Comparison of ENCODE assay signal across 14 mouse cellular contexts in the genomic region with DNA sequence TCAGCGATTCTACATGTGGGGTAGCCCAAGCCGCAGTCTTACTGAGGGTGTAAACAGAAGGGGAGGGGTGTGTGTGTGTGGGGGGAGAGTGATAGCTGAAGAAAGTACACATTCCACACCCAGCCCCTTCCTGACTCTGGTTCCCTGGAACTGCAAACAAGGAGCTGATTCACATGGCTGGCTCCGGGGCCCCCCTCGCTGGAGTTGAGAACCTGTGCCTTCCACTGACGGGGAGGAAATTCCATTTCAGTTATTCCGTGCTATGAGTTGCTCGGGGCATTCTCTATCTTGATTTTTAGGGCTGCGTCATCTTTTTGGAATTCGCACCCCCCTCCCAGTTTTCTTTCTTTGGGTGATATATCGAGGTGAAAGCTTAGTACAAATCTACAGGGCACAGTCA.
A peak's percentile ranks its signal among the peaks of the same experiment; 100 is the strongest.
DNase-seq lines count a peak whose midpoint lies in the region; ATAC-seq and TF ChIP-seq lines count a peak whose summit lies in the region.
"Had no signal": no experiment of that assay in that cellular context is flagged by ENCODE, and none has a peak within 500 bp of the region (broad histone marks: within the 10 kb centered on the region; RNA-seq: fewer than 3 reads in every experiment).

No protein-coding gene starts in this region.

- peak overlapping the region; percentile 32; the same call in 1 of the 2 replicates for H3K27ac ChIP-seq in heart, embryonic 13.5 days (replicated peaks)
- no peak overlapping the region for H3K27ac ChIP-seq in heart, embryonic 11.5 days (ENCODE audit: low read depth, low read length)
- no peak overlapping the region for H3K27ac ChIP-seq in lung, embryonic 14.5 days (ENCODE audit: low read depth)
- H3K27ac ChIP-seq in intestine, embryonic 16.5 days (ENCODE audit: low read length): 0 out of 2 replicates have a peak overlapping the region, but pooled peaks have one; percentile 2
- no peak overlapping the region for H3K27ac ChIP-seq in stomach, postnatal 0 days (replicated peaks)
- H3K27ac ChIP-seq: embryonic facial prominence, embryonic 12.5 days; hindbrain, embryonic 15.5 days had no signal

- TF ChIP-seq EP300 in stomach, postnatal 0 days (optimal IDR thresholded peaks at IDR 0.05): no peak

- H3K36me3 ChIP-seq in heart, embryonic 13.5 days: no peaks in the 10 kb centered on the region
- H3K36me3 ChIP-seq in heart, embryonic 11.5 days (ENCODE audit: control insufficient read depth, insufficient read depth, low read length): no peaks in the 10 kb centered on the region
- no peaks in the 10 kb centered on the region for H3K36me3 ChIP-seq in lung, embryonic 14.5 days (ENCODE audit: insufficient read depth)
- no peaks in the 10 kb centered on the region for H3K36me3 ChIP-seq in intestine, embryonic 16.5 days (ENCODE audit: control insufficient read depth, insufficient read depth, low read length)
- H3K36me3 ChIP-seq in stomach, postnatal 0 days (ENCODE audit: control insufficient read depth, insufficient read depth, low read length): no peaks in the 10 kb centered on the region
- H3K36me3 ChIP-seq: embryonic facial prominence, embryonic 12.5 days; hindbrain, embryonic 15.5 days; limb, embryonic 15.5 days had no signal

- H3K4me1 ChIP-seq in heart, embryonic 13.5 days: peaks cover 36% of the 10 kb centered on the region
- H3K4me1 ChIP-seq in heart, embryonic 11.5 days (ENCODE audit: control insufficient read depth, insufficient read depth, low read length): peaks cover 17% of the 10 kb centered on the region; the same call in 1 of the 2 replicates
- H3K4me1 ChIP-seq in lung, embryonic 14.5 days (ENCODE audit: insufficient read depth): peaks cover 10% of the 10 kb centered on the region; the same call in 1 of the 2 replicates
- H3K4me1 ChIP-seq in intestine, embryonic 16.5 days (ENCODE audit: control insufficient read depth, insufficient read depth, low read length): peaks cover 17% of the 10 kb centered on the region
- no peaks in the 10 kb centered on the region for H3K4me1 ChIP-seq in stomach, postnatal 0 days (replicated peaks; ENCODE audit: control insufficient read depth, insufficient read depth)
- H3K4me1 ChIP-seq: hindbrain, embryonic 15.5 days had no signal

- H3K27me3 ChIP-seq in heart, embryonic 13.5 days (replicated peaks): no peaks in the 10 kb centered on the region
- H3K27me3 ChIP-seq in heart, embryonic 11.5 days (ENCODE audit: control insufficient read depth, insufficient read depth, low read length): no peaks in the 10 kb centered on the region
- H3K27me3 ChIP-seq in lung, embryonic 14.5 days (ENCODE audit: insufficient read depth, low read length): no peaks in the 10 kb centered on the region
- no peaks in the 10 kb centered on the region for H3K27me3 ChIP-seq in intestine, embryonic 16.5 days (replicated peaks; ENCODE audit: control insufficient read depth, insufficient read depth, low read length)
- H3K27me3 ChIP-seq in stomach, postnatal 0 days (ENCODE audit: control insufficient read depth, insufficient read depth, low read length): no peaks in the 10 kb centered on the region
- H3K27me3 ChIP-seq: embryonic facial prominence, embryonic 12.5 days; hindbrain, embryonic 15.5 days; limb, embryonic 15.5 days had no signal

- peak; percentile 28; the same call in 1 of the 2 replicates for ATAC-seq in heart, embryonic 13.5 days (ENCODE audit: extremely low read depth, insufficient number of reproducible peaks, low FRiP score, low TSS enrichment)
- no peak for ATAC-seq in heart, embryonic 11.5 days (replicated peaks; ENCODE audit: insufficient number of reproducible peaks, low FRiP score, low TSS enrichment)
- peak; percentile 66; the same call in 1 of the 2 replicates for ATAC-seq in lung, embryonic 14.5 days (ENCODE audit: insufficient read depth)
- ATAC-seq in intestine, embryonic 16.5 days: peak; percentile 38
- ATAC-seq in stomach, postnatal 0 days (ENCODE audit: low FRiP score, low TSS enrichment): peak; percentile 82

- H3K9ac ChIP-seq in heart, embryonic 13.5 days: no peak overlapping the region
- H3K9ac ChIP-seq in heart, embryonic 11.5 days (ENCODE audit: low read depth, low read length): no peak overlapping the region
- no peak overlapping the region for H3K9ac ChIP-seq in lung, embryonic 14.5 days
- H3K9ac ChIP-seq in intestine, embryonic 16.5 days (ENCODE audit: low read depth, low read length): no peak overlapping the region
- H3K9ac ChIP-seq in stomach, postnatal 0 days (ENCODE audit: low read length): no peak overlapping the region
- H3K9ac ChIP-seq: embryonic facial prominence, embryonic 12.5 days; hindbrain, embryonic 15.5 days; limb, embryonic 15.5 days had no signal

- TF ChIP-seq CTCF in lung, embryonic 14.5 days (IDR thresholded peaks at IDR 0.05; ENCODE audit: low read depth): no peak
- TF ChIP-seq CTCF in stomach, postnatal 0 days (IDR thresholded peaks at IDR 0.05; ENCODE audit: low read depth): no peak

- H3K9me3 ChIP-seq in heart, embryonic 13.5 days: no peaks in the 10 kb centered on the region
- H3K9me3 ChIP-seq in heart, embryonic 11.5 days (replicated peaks; ENCODE audit: control insufficient read depth, low read length): no peaks in the 10 kb centered on the region
- H3K9me3 ChIP-seq in lung, embryonic 14.5 days (ENCODE audit: low read depth, low read length): no peaks in the 10 kb centered on the region
- no peaks in the 10 kb centered on the region for H3K9me3 ChIP-seq in intestine, embryonic 16.5 days (ENCODE audit: control insufficient read depth, low read length)
- H3K9me3 ChIP-seq in stomach, postnatal 0 days (ENCODE audit: control insufficient read depth, low read length): no peaks in the 10 kb centered on the region
- H3K9me3 ChIP-seq: embryonic facial prominence, embryonic 12.5 days; hindbrain, embryonic 15.5 days; limb, embryonic 15.5 days had no signal

- no peak overlapping the region for H3K4me2 ChIP-seq in heart, embryonic 13.5 days
- H3K4me2 ChIP-seq in heart, embryonic 11.5 days: no peak overlapping the region
- H3K4me2 ChIP-seq in lung, embryonic 14.5 days: no peak overlapping the region
- no peak overlapping the region for H3K4me2 ChIP-seq in intestine, embryonic 16.5 days (ENCODE audit: low read depth, low read length)
- no peak overlapping the region for H3K4me2 ChIP-seq in stomach, postnatal 0 days (replicated peaks; ENCODE audit: low read depth)
- H3K4me2 ChIP-seq: embryonic facial prominence, embryonic 12.5 days; hindbrain, embryonic 15.5 days; limb, embryonic 15.5 days had no signal

- H3K4me3 ChIP-seq in heart, embryonic 13.5 days: no peak overlapping the region
- no peak overlapping the region for H3K4me3 ChIP-seq in heart, embryonic 11.5 days (ENCODE audit: low read depth, low read length)
- H3K4me3 ChIP-seq in lung, embryonic 14.5 days (ENCODE audit: low read depth, low read length): no peak overlapping the region
- no peak overlapping the region for H3K4me3 ChIP-seq in intestine, embryonic 16.5 days (ENCODE audit: low read length)
- H3K4me3 ChIP-seq in stomach, postnatal 0 days (ENCODE audit: low read depth, low read length): no peak overlapping the region
- H3K4me3 ChIP-seq: embryonic facial prominence, embryonic 12.5 days; hindbrain, embryonic 15.5 days; limb, embryonic 15.5 days had no signal

- WGBS in heart, embryonic 13.5 days: 32% methylated on average over 10 of the region's 10 CpGs
- WGBS in heart, embryonic 11.5 days (ENCODE audit: insufficient replicate concordance): 43% methylated on average over 10 of the region's 10 CpGs
- WGBS in lung, embryonic 14.5 days: 41% methylated on average over 10 of the region's 10 CpGs
- 41% methylated on average over 10 of the region's 10 CpGs for WGBS in intestine, embryonic 16.5 days
- 56% methylated on average over 10 of the region's 10 CpGs for WGBS in stomach, postnatal 0 days

- DNase-seq in lung, embryonic 14.5 days: peak; percentile 61
- no peak for DNase-seq in lung, postnatal 14 days
- DNase-seq in stomach, postnatal 0 days (ENCODE audit: low spot score): peak; percentile 79
- no peak for DNase-seq in thymus, adult 18-20 months
- no peak for DNase-seq in layer of hippocampus, adult 18-20 months (ENCODE audit: low spot score in 2 of 2)
- DNase-seq: adrenal gland, postnatal 36 days; B cell, adult 2 months; cerebellum, adult 18-20 months had no signal

Comparison
In these comparisons a context has a peak if more than half of its experiments do, and no peak if none do; other contexts are left out.
1. H3K27ac ChIP-seq: peak in heart, embryonic 13.5 days (single experiment) and intestine, embryonic 16.5 days (single experiment); none in heart, embryonic 11.5 days (single experiment), lung, embryonic 14.5 days (single experiment) and stomach, postnatal 0 days (single experiment).
2. DNase-seq: peak in lung, embryonic 14.5 days (single experiment) and stomach, postnatal 0 days (single experiment); none in lung, postnatal 14 days (single experiment), thymus, adult 18-20 months (0 of 2) and layer of hippocampus, adult 18-20 months (0 of 2).